Mouse (Mus musculus) stomach, postnatal 0 days (tissue): ENCODE measurements around the gene Rorb.

Experiments
- CTCF ChIP-seq: IDR thresholded peaks from 2 replicates; pipeline ENCODE4 v1.5.1; 2016; ENCODE audit warnings: antibody characterized with exemption, low read depth, mild to moderate bottlenecking, moderate library complexity
- EP300 ChIP-seq: optimal IDR thresholded peaks from 2 replicates; pipeline ENCODE3; 2016; ENCODE audit warnings: antibody characterized with exemption

DNA sequence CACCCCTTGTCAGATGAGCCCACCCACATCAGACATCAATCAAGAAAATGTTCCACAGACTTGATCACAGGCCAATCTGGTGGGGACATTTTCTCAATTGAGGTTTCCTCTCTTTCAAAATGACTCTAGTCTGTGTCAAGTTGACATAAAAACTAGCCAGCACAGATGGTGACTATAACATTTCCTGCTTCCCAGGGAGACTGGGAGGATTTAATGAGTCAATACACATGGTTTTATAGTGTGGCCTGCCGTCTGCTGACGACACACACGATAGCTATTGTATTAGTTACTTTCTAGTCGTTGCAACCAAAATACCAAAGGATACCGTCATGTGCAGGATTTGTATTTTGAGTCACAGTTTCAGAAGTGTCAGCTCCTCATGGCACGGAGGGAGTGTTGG is 169.6 kb downstream of the Rorb start:
- no peak for TF ChIP-seq CTCF
- no peak for TF ChIP-seq EP300
